Mouse (Mus musculus): ENCODE measurements around the gene Dnah17. TPM values are rescaled to one million over a fixed set of nuclear protein-coding genes. Genes with fewer than 3 reads are reported as not detected.

Gene Dnah17
- polyA plus RNA-seq (2016; fragmentation: Nextera tagmentation; extraction: Ambion mirVana): 0.23 and 0.27 TPM in 2 replicates

GRCm38 (mm10) chr11:118130534-118130933 lies at the start of gene Dnah17:
TSS of gene Dnah17 (minus strand) at chr11:118130634.
- Histone ChIP-seq H3K27me3 (no peaks in the 10 kb centered on the region), H3K4me2 (replicated peaks) (no peak within 1 kb of the TSS), H3K27ac (no peak within 1 kb of the TSS), H3K9ac (no peak within 1 kb of the TSS), H3K4me3 (no peak within 1 kb of the TSS), H3K4me1 (no peaks in the 10 kb centered on the region), H3K36me3 (no peaks in the 10 kb centered on the region), H3K9me3 (no peaks in the 10 kb centered on the region)
- ATAC-seq (ENCODE audit: insufficient number of reproducible peaks, insufficient read depth, low FRiP score, low TSS enrichment): no peak
- 83% methylated on average over 7 of the region's 7 CpGs for WGBS

DNA sequence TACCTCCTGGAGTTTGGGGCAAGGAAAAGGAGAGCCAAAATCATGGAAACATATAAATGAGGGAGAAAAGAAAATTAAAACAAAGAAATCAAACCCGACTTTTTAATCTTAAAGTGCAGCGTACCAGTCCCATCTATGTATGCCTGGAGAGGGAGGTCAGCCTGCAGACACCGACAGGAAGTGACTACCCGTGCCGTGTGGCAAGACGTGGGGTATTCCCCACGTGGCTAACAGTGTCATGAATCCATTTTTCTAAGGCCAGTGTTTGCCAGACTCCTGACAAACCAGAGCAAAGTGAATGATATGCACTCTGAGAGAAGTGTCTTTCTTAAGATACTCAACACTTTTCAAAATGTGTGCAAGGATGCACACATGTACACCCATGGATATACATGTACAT lies 49.8 kb upstream of the Dnah17 start:
- H3K27me3 ChIP-seq: no peaks in the 10 kb centered on the region
- H3K9ac ChIP-seq: no peak overlapping the region
- 81% methylated on average over 7 of the region's 7 CpGs for WGBS
- H3K4me3 ChIP-seq: no peak overlapping the region
- no peaks in the 10 kb centered on the region for H3K4me1 ChIP-seq
- peaks cover 76% of the 10 kb centered on the region for H3K36me3 ChIP-seq
- no peak for ATAC-seq (ENCODE audit: insufficient number of reproducible peaks, insufficient read depth, low FRiP score, low TSS enrichment)
- no peaks in the 10 kb centered on the region for H3K9me3 ChIP-seq
- no peak overlapping the region for H3K27ac ChIP-seq
- no peak overlapping the region for H3K4me2 ChIP-seq (replicated peaks)

- H3K9me3 ChIP-seq: no peaks in the 10 kb centered on the region
- no peak overlapping the region for H3K4me3 ChIP-seq
- H3K36me3 ChIP-seq: peaks cover 68% of the 10 kb centered on the region
- no peak for ATAC-seq (ENCODE audit: insufficient number of reproducible peaks, insufficient read depth, low FRiP score, low TSS enrichment)
- 90% methylated on average over 5 of the region's 5 CpGs for WGBS
- no peaks in the 10 kb centered on the region for H3K4me1 ChIP-seq
- no peaks in the 10 kb centered on the region for H3K27me3 ChIP-seq
- H3K27ac ChIP-seq: no peak overlapping the region
- no peak overlapping the region for H3K9ac ChIP-seq
- H3K4me2 ChIP-seq (replicated peaks): no peak overlapping the region
Observed at GRCm38 (mm10) chr11:118178236-118178635, 47.8 kb upstream of the Dnah17 start.

GRCm38 (mm10) chr11:118174752-118175151 lies 44.3 kb upstream of the Dnah17 start:
- Histone ChIP-seq H3K27ac (no peak overlapping the region), H3K27me3 (no peaks in the 10 kb centered on the region), H3K4me2 (replicated peaks) (no peak overlapping the region), H3K9ac (no peak overlapping the region), H3K36me3 (peaks cover 52% of the 10 kb centered on the region), H3K4me1 (no peaks in the 10 kb centered on the region), H3K4me3 (no peak overlapping the region), H3K9me3 (no peaks in the 10 kb centered on the region)
- 86% methylated on average over 7 of the region's 7 CpGs for WGBS
- ATAC-seq (ENCODE audit: insufficient number of reproducible peaks, insufficient read depth, low FRiP score, low TSS enrichment): no peak

DNA sequence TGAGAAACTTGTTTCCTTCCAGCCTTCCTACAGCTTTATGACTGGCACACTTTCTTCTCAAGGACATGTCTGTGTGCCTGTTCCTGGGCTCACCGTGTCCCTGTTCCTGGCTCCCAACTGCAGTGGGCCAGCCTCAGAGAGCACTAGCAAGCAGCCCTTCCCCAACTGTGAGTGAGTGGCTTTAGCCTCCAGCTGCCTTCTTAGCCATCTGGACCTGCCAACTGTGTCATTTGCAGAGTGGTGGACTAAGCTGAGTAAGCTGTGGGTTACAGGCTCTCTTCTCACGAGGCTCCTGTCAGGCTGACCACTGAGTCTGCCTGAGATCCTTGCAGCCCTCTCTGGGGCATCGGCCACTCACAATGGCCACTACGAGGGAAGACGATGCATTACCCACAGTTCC lies 42.3 kb upstream of the Dnah17 start:
- ATAC-seq (ENCODE audit: insufficient number of reproducible peaks, insufficient read depth, low FRiP score, low TSS enrichment): no peak
- Histone ChIP-seq H3K27ac (no peak overlapping the region), H3K27me3 (no peaks in the 10 kb centered on the region), H3K9me3 (no peaks in the 10 kb centered on the region), H3K36me3 (peaks cover 53% of the 10 kb centered on the region), H3K4me3 (no peak overlapping the region), H3K4me1 (no peaks in the 10 kb centered on the region), H3K4me2 (replicated peaks) (no peak overlapping the region), H3K9ac (no peak overlapping the region)
- WGBS: 84% methylated on average over 5 of the region's 5 CpGs

- no peak for ATAC-seq (ENCODE audit: insufficient number of reproducible peaks, insufficient read depth, low FRiP score, low TSS enrichment)
Observed at GRCm38 (mm10) chr11:118170333-118170732, 39.9 kb upstream of the Dnah17 start.

DNA sequence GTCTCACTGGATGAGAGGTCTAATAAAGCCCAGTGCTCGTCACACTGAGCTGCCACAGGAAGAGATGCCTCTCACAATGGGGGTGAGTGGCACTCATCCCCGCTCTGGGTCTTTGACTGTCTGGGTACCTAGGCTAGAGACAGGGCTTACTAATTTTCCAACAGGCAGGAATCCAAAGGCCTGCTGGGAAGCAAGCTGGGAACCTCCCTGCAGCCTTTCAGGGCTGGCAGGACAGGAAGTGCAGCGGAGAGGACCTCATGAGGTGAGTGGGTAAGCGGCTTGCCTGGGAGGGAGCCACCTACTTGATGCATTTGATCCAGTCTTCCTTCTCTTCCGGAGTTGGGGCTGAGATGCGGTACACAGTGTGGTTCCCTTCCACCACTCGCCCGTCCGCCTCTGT lies 38.3 kb upstream of the Dnah17 start:
- no peak overlapping the region for H3K4me3 ChIP-seq
- H3K9ac ChIP-seq: no peak overlapping the region
- no peak for ATAC-seq (ENCODE audit: insufficient number of reproducible peaks, insufficient read depth, low FRiP score, low TSS enrichment)
- H3K27ac ChIP-seq: no peak overlapping the region
- 72% methylated on average over 9 of the region's 9 CpGs for WGBS
- H3K4me2 ChIP-seq (replicated peaks): no peak overlapping the region
- peaks cover 5% of the 10 kb centered on the region; the same call in 1 of the 2 replicates for H3K4me1 ChIP-seq
- H3K36me3 ChIP-seq: peaks cover 61% of the 10 kb centered on the region
- no peaks in the 10 kb centered on the region for H3K9me3 ChIP-seq
- H3K27me3 ChIP-seq: no peaks in the 10 kb centered on the region

More at GRCm38 (mm10) chr11:118170333-118170732, 39.9 kb upstream of the Dnah17 start:
- whole genome bisulfite sequencing: 95% methylated on average over 5 of the region's 5 CpGs
- no peak overlapping the region for H3K4me2 ChIP-seq (replicated peaks)
- peaks cover 54% of the 10 kb centered on the region for H3K36me3 ChIP-seq
- H3K4me3 ChIP-seq: no peak overlapping the region
- H3K4me1 ChIP-seq: peaks cover 2% of the 10 kb centered on the region; the same call in 1 of the 2 replicates
- H3K9ac ChIP-seq: no peak overlapping the region
- no peak overlapping the region for H3K27ac ChIP-seq
- H3K9me3 ChIP-seq: no peaks in the 10 kb centered on the region
- no peaks in the 10 kb centered on the region for H3K27me3 ChIP-seq

GRCm38 (mm10) chr11:118166626-118167025 lies 36.2 kb upstream of the Dnah17 start:
- no peak for ATAC-seq (ENCODE audit: insufficient number of reproducible peaks, insufficient read depth, low FRiP score, low TSS enrichment)
- no peak overlapping the region for H3K4me3 ChIP-seq
- no peak overlapping the region for H3K9ac ChIP-seq
- H3K9me3 ChIP-seq: no peaks in the 10 kb centered on the region
- H3K4me1 ChIP-seq: peaks cover 5% of the 10 kb centered on the region; the same call in 1 of the 2 replicates
- H3K36me3 ChIP-seq: peaks cover 64% of the 10 kb centered on the region
- WGBS: 84% methylated on average over 5 of the region's 5 CpGs
- no peak overlapping the region for H3K27ac ChIP-seq
- no peaks in the 10 kb centered on the region for H3K27me3 ChIP-seq
- H3K4me2 ChIP-seq (replicated peaks): no peak overlapping the region

DNA sequence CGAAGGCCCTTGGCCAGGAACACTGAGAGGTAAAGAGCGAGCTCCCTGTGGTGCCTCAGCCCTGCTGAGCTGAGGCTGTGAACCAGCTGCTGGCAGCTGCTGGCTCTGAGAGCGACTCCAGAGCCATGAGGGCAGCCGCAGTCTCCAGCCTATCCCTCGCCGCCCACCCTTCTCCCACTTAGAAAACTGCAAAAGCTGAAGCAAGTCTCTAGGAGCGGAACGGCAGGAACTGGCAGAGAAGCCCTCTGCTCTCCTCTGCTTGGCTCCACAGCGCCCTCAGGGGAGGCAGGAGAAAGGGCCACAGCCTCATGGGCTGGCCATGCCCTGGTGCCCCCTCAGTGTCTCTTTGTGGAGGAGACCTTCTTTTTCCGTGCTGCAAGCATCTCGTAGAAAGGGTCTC lies 35.2 kb upstream of the Dnah17 start:
- Histone ChIP-seq H3K9me3 (no peaks in the 10 kb centered on the region), H3K4me3 (no peak overlapping the region), H3K27ac (peak overlapping the region; percentile 18; the same call in 1 of the 2 replicates), H3K9ac (no peak overlapping the region), H3K27me3 (no peaks in the 10 kb centered on the region), H3K4me2 (replicated peaks) (no peak overlapping the region), H3K4me1 (peaks cover 5% of the 10 kb centered on the region; the same call in 1 of the 2 replicates), H3K36me3 (peaks cover 62% of the 10 kb centered on the region)
- ATAC-seq (ENCODE audit: insufficient number of reproducible peaks, insufficient read depth, low FRiP score, low TSS enrichment): no peak
- WGBS: 53% methylated on average over 11 of the region's 11 CpGs

DNA sequence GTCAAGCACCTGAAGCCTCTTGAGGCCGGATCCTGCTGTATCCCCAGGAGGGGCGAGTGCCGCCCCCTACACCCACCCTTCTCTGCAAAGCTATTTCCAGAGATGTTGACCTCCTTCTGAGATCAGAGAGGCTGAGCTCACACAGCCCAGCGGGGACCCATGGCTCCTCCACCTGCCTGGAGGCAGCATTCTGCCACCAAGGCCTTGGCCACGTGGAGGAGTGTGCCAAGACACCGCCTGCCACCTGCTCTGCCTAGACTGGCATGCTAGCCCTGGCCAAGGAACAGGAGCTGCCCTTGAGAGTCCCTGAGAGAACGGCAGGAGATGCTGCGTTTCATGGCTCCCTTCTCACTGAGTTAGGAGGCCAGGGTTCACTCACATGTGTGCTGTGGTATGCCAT lies 34.1 kb upstream of the Dnah17 start:
- H3K4me2 ChIP-seq (replicated peaks): no peak overlapping the region
- ATAC-seq (ENCODE audit: insufficient number of reproducible peaks, insufficient read depth, low FRiP score, low TSS enrichment): no peak
- no peaks in the 10 kb centered on the region for H3K27me3 ChIP-seq
- no peak overlapping the region for H3K4me3 ChIP-seq
- no peak overlapping the region for H3K9ac ChIP-seq
- 76% methylated on average over 8 of the region's 8 CpGs for WGBS
- H3K27ac ChIP-seq: no peak overlapping the region
- H3K36me3 ChIP-seq: peaks cover 51% of the 10 kb centered on the region
- H3K4me1 ChIP-seq: peaks cover 5% of the 10 kb centered on the region; the same call in 1 of the 2 replicates
- H3K9me3 ChIP-seq: no peaks in the 10 kb centered on the region

DNA sequence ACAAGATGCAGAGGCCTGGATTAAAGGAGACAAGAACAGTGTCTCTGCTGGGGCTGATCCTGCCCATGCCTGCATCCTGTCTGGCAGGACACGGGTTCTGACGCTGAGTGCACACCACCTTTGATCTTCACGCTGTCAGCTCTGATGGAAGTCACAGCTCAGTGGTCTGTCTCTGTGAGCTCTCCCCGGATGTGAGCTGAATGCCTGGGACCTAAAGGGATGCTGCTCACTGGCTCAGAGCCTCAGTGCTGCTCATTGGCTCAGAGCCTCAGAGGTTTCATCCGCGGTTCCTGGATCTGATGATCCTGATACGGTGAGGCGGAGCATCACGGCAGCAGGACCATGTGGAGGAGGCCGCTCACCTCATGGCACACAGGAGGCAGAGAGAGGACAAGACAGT lies 31.8 kb upstream of the Dnah17 start:
- Histone ChIP-seq H3K27me3 (no peaks in the 10 kb centered on the region), H3K36me3 (peaks cover 38% of the 10 kb centered on the region), H3K27ac (no peak overlapping the region), H3K9ac (no peak overlapping the region), H3K4me3 (no peak overlapping the region), H3K4me2 (replicated peaks) (no peak overlapping the region), H3K4me1 (peaks cover 12% of the 10 kb centered on the region; the same call in 1 of the 2 replicates), H3K9me3 (no peaks in the 10 kb centered on the region)
- WGBS: 58% methylated on average over 10 of the region's 10 CpGs
- no peak for ATAC-seq (ENCODE audit: insufficient number of reproducible peaks, insufficient read depth, low FRiP score, low TSS enrichment)

GRCm38 (mm10) chr11:118161240-118161639 lies 30.8 kb upstream of the Dnah17 start:
- WGBS: 68% methylated on average over 6 of the region's 6 CpGs
- Histone ChIP-seq H3K4me2 (replicated peaks) (no peak overlapping the region), H3K4me3 (no peak overlapping the region), H3K4me1 (peaks cover 12% of the 10 kb centered on the region; the same call in 1 of the 2 replicates), H3K27ac (no peak overlapping the region), H3K36me3 (peaks cover 30% of the 10 kb centered on the region), H3K9ac (no peak overlapping the region), H3K9me3 (no peaks in the 10 kb centered on the region), H3K27me3 (no peaks in the 10 kb centered on the region)
- no peak for ATAC-seq (ENCODE audit: insufficient number of reproducible peaks, insufficient read depth, low FRiP score, low TSS enrichment)
